Mouse (Mus musculus): ENCODE measurements around the gene Rap1a.
A peak's percentile ranks its signal among the peaks of the same experiment; 100 is the strongest.

Rap1a gene

GRCm38 (mm10) chr3:105801191-105802166 is at the start of gene Rap1a:
Gene Rap1a (minus strand): TSS chr3:105801336.
- peak; percentile 72 for DNase-seq (ENCODE audit: low read depth, low spot score)

GRCm38 (mm10) chr3:105846294-105847069 is 45.3 kb upstream of the Rap1a start:
- DNase-seq (ENCODE audit: low read depth, low spot score): no peak

GRCm38 (mm10) chr3:105839836-105840235 is 38.7 kb upstream of the Rap1a start:
- no peak for DNase-seq (ENCODE audit: low read depth, low spot score)

GRCm38 (mm10) chr3:105838655-105839054 is 37.5 kb upstream of the Rap1a start:
- DNase-seq (ENCODE audit: low read depth, low spot score): no peak

- no peak for DNase-seq (ENCODE audit: low read depth, low spot score)
Observed at GRCm38 (mm10) chr3:105836883-105837282, 35.7 kb upstream of the Rap1a start.

- no peak for DNase-seq (ENCODE audit: low read depth, low spot score)
Observed at GRCm38 (mm10) chr3:105835875-105836274, 34.7 kb upstream of the Rap1a start.

GRCm38 (mm10) chr3:105831584-105831983 is 30.4 kb upstream of the Rap1a start:
- no peak for DNase-seq (ENCODE audit: low read depth, low spot score)

GRCm38 (mm10) chr3:105825501-105826161 is 24.5 kb upstream of the Rap1a start:
- no peak for DNase-seq (ENCODE audit: low read depth, low spot score)

GRCm38 (mm10) chr3:105824704-105825103 is 23.6 kb upstream of the Rap1a start:
- no peak for DNase-seq (ENCODE audit: low read depth, low spot score)

- no peak for DNase-seq (ENCODE audit: low read depth, low spot score)
Observed at GRCm38 (mm10) chr3:105824103-105824502, 23.0 kb upstream of the Rap1a start.

GRCm38 (mm10) chr3:105823609-105824008 is 22.5 kb upstream of the Rap1a start:
- no peak for DNase-seq (ENCODE audit: low read depth, low spot score)

GRCm38 (mm10) chr3:105821504-105821903 is 20.4 kb upstream of the Rap1a start:
- DNase-seq (ENCODE audit: low read depth, low spot score): no peak

- no peak for DNase-seq (ENCODE audit: low read depth, low spot score)
Observed at GRCm38 (mm10) chr3:105820272-105820671, 19.1 kb upstream of the Rap1a start.

GRCm38 (mm10) chr3:105818130-105819004 is 17.2 kb upstream of the Rap1a start:
- no peak for DNase-seq (ENCODE audit: low read depth, low spot score)

- no peak for DNase-seq (ENCODE audit: low read depth, low spot score)
Observed at GRCm38 (mm10) chr3:105816089-105816488, 15.0 kb upstream of the Rap1a start.

GRCm38 (mm10) chr3:105815236-105815904 is 14.2 kb upstream of the Rap1a start:
- no peak for DNase-seq (ENCODE audit: low read depth, low spot score)

GRCm38 (mm10) chr3:105811146-105811545 is 10.0 kb upstream of the Rap1a start:
- DNase-seq (ENCODE audit: low read depth, low spot score): no peak

- no peak for DNase-seq (ENCODE audit: low read depth, low spot score)
Observed at GRCm38 (mm10) chr3:105808179-105809037, 7.3 kb upstream of the Rap1a start.

GRCm38 (mm10) chr3:105807672-105808071 is 6.5 kb upstream of the Rap1a start:
- no peak for DNase-seq (ENCODE audit: low read depth, low spot score)
